Mouse (Mus musculus) MEL (cell line): ENCODE measurements at regions not wholly inside any gene's neighbourhood (a gene's known extent, or its start where the extent isn't known, plus 50 kb on each side); places are given as distances from the start of the nearest gene placed in this dataset.

ENCODE experiments used
- CTCF ChIP-seq, 3 experiments: IDR thresholded peaks in 2 of 3; conservative IDR thresholded peaks in 1 of 3; 2 replicates each; pipeline ENCODE4 v1.5.1; 2011 to 2012; ENCODE audit warnings: low read length in 3 of 3, low read depth in 2 of 3, mild to moderate bottlenecking in 2 of 3, improper control_type of control experiment in 1 of 3, inconsistent platforms in 1 of 3, mixed read lengths in 1 of 3, moderate library complexity in 1 of 3; ENCODE audit not compliant: control insufficient read depth in 1 of 3, insufficient read depth in 1 of 3, poor library complexity in 1 of 3, severe bottlenecking in 1 of 3
- ETS1 ChIP-seq: IDR thresholded peaks from 2 replicates; pipeline ENCODE4 v1.6.1; 2012; ENCODE audit warnings: low read depth, mild to moderate bottlenecking, inconsistent platforms, low read length, improper control_type of control experiment, moderate library complexity
- MAZ ChIP-seq: IDR thresholded peaks from 2 replicates; pipeline ENCODE4 v1.6.1; 2012; ENCODE audit warnings: low read depth, mild to moderate bottlenecking, inconsistent platforms, low read length, improper control_type of control experiment
- RCOR1 ChIP-seq: IDR thresholded peaks from 2 replicates; pipeline ENCODE4 v1.6.1; 2012; ENCODE audit warnings: low read depth, mild to moderate bottlenecking, inconsistent platforms, low read length, improper control_type of control experiment

- no peak for TF ChIP-seq RCOR1
- no peak for TF ChIP-seq CTCF (IDR thresholded peaks at IDR 0.05 in 2 of 3, conservative IDR thresholded peaks at IDR 0.05 in 1 of 3; ENCODE audit: control insufficient read depth in 1 of 3, insufficient read depth in 1 of 3, low read depth in 2 of 3, low read length in 3 of 3, poor library complexity in 1 of 3, severe bottlenecking in 1 of 3)
- TF ChIP-seq MAZ: no peak
- TF ChIP-seq ETS1: no peak
Observed at GRCm38 (mm10) chr3:137217926-137218325, 122.9 kb upstream of the Emcn start.
